Mouse (Mus musculus) small intestine, adult 2 months (tissue): ENCODE data around the gene Jun.

Source experiments
- CTCF ChIP-seq: fragments of 200-500 bp; IDR thresholded peaks from 2 replicates; pipeline ENCODE4 v1.5.1; 2012; ENCODE audit warnings: low read depth, mild to moderate bottlenecking, control low read depth, inconsistent platforms, low read length, moderate library complexity, mixed read lengths; ENCODE audit not compliant: insufficient replicate concordance, insufficient read length; ENCODE audit errors: extremely low read depth
- POLR2A ChIP-seq: fragments of 200-500 bp; IDR thresholded peaks from 2 replicates; pipeline ENCODE4 v1.6.1; 2012; ENCODE audit warnings: low read depth, mild to moderate bottlenecking, control low read depth, inconsistent platforms, low read length, moderate library complexity

- TF ChIP-seq CTCF, result no peak
- TF ChIP-seq POLR2A, result no peak
Measured at GRCm38 (mm10) chr4:95062873-95063272, 10.9 kb upstream of the Jun start.
